Mouse (Mus musculus): ENCODE data around the gene Shoc2. TPM values are rescaled to one million over a fixed set of nuclear protein-coding genes. Genes with fewer than 3 reads are reported as not detected.
"Not testable (repeated sequence)": the region's sequence is repeated elsewhere in the genome, so short reads cannot be mapped to it uniquely, and the experiment has no call there.

The Shoc2 gene
- polyA plus RNA-seq, 1 experiment from 2014 or later, result 41.7 TPM

DNA sequence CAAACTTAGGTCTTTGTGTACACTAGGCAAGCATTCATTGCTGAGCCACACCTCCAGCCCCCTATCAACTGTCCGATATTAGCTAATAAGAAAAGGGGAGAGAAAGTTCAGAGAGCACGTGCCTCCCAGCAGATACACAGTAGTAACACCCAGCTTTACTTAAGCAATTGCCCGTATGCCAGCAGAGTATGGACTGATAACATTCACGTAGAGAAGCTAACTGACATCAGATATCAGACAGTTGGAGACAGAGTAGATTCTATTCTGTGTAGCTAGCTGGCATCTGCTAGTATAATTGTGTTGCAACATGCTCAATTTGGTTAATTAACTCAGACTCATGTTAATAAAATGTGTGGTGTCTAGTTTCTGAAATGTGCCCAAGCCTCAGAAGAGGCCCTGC lies 3.0 kb upstream of the Shoc2 start:
- no peak overlapping the region for H3K4me3 ChIP-seq (replicated peaks)
- H3K4me1 ChIP-seq (replicated peaks), result peaks cover 3% of the 10 kb centered on the region
- 90% methylated on average over 4 of the region's 4 CpGs for WGBS
- peaks cover 15% of the 10 kb centered on the region for H3K36me3 ChIP-seq
- H3K27me3 ChIP-seq, result no peaks in the 10 kb centered on the region
- no peak for ATAC-seq (ENCODE audit: insufficient number of reproducible peaks, insufficient read depth, low FRiP score, low TSS enrichment, low read depth)
- no peak overlapping the region for H3K9ac ChIP-seq (replicated peaks)
- no peak overlapping the region for H3K4me2 ChIP-seq
- no peaks in the 10 kb centered on the region for H3K9me3 ChIP-seq
- no peak overlapping the region for H3K27ac ChIP-seq

- no peak overlapping the region for H3K4me3 ChIP-seq (replicated peaks)
- H3K27ac ChIP-seq, result no peak overlapping the region
- no peak overlapping the region for H3K4me2 ChIP-seq
- 95% methylated on average over 2 of the region's 2 CpGs for WGBS
- no peak overlapping the region for H3K9ac ChIP-seq (replicated peaks)
- H3K9me3 ChIP-seq, result no peaks in the 10 kb centered on the region
- H3K36me3 ChIP-seq, result peaks cover 15% of the 10 kb centered on the region
- H3K4me1 ChIP-seq (replicated peaks), result peaks cover 6% of the 10 kb centered on the region
- H3K27me3 ChIP-seq, result no peaks in the 10 kb centered on the region
- ATAC-seq (ENCODE audit: insufficient number of reproducible peaks, insufficient read depth, low FRiP score, low TSS enrichment, low read depth), result no peak
Measured at GRCm38 (mm10) chr19:53942342-53942741, 1.8 kb upstream of the Shoc2 start.

- H3K36me3 ChIP-seq, result peaks cover 5% of the 10 kb centered on the region; the same call in 1 of the 2 replicates
- peak overlapping the region; percentile 66 for H3K4me2 ChIP-seq
- H3K9ac ChIP-seq (replicated peaks), result peak overlapping the region; percentile 96
- no peaks in the 10 kb centered on the region for H3K27me3 ChIP-seq
- under 1% methylated on average over 41 of the region's 47 CpGs for WGBS
- peak overlapping the region; percentile 89 for H3K4me3 ChIP-seq (replicated peaks)
- H3K4me1 ChIP-seq (replicated peaks), result peaks cover 14% of the 10 kb centered on the region
- H3K27ac ChIP-seq, result peak overlapping the region; percentile 96
- no peak; the same call in 1 of the 2 replicates for ATAC-seq (ENCODE audit: insufficient number of reproducible peaks, insufficient read depth, low FRiP score, low TSS enrichment, low read depth)
- no peaks in the 10 kb centered on the region for H3K9me3 ChIP-seq
Measured at GRCm38 (mm10) chr19:53944786-53945169, 672 bp downstream of the Shoc2 start.

- Histone ChIP-seq H3K27ac (peak overlapping the region; percentile 96), H3K36me3 (peaks cover 5% of the 10 kb centered on the region; the same call in 1 of the 2 replicates), H3K4me3 (replicated peaks) (peak overlapping the region; percentile 89), H3K27me3 (no peaks in the 10 kb centered on the region), H3K4me2 (peak overlapping the region; percentile 66), H3K4me1 (replicated peaks) (peaks cover 14% of the 10 kb centered on the region), H3K9ac (replicated peaks) (peak overlapping the region; percentile 96), H3K9me3 (no peaks in the 10 kb centered on the region)
- 0 out of 2 replicates have a peak, but pooled peaks have one; percentile 5 for ATAC-seq (ENCODE audit: insufficient number of reproducible peaks, insufficient read depth, low FRiP score, low TSS enrichment, low read depth)
- under 1% methylated on average over 55 of the region's 69 CpGs for WGBS
Measured at GRCm38 (mm10) chr19:53945171-53946042, 1.3 kb downstream of the Shoc2 start.

GRCm38 (mm10) chr19:53957513-53957912 lies 13.4 kb downstream of the Shoc2 start:
- 88% methylated on average over 2 of the region's 2 CpGs for WGBS
- Histone ChIP-seq H3K4me3 (replicated peaks) (no peak overlapping the region), H3K9ac (replicated peaks) (no peak overlapping the region)

DNA sequence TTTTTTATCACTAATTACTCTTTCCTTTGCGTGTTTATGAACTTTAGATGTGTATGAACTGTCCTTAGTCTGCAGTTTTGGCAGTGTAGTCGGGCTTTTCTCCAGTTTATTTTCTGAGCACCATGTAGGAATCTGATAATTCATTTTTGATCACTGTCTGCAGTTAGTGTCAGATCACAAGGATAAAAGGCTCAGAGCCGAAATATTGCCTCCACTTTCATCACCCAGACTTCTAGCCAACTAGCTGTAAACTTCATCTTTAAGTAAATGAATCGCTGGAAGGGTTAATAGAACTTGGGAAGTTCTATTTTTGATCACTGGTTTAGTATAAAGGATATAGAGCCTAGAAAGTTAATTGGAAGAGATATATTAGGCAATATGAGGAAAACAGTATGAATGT lies 18.4 kb downstream of the Shoc2 start:
- 93% methylated on average over 4 of the region's 4 CpGs for WGBS
- Histone ChIP-seq H3K27me3 (no peaks in the 10 kb centered on the region), H3K9me3 (no peaks in the 10 kb centered on the region), H3K27ac (no peak overlapping the region), H3K4me2 (no peak overlapping the region), H3K4me1 (replicated peaks) (0 out of 2 replicates have a peak, but pooled peaks cover 3% of the 10 kb centered on the region), H3K9ac (replicated peaks) (no peak overlapping the region), H3K36me3 (no peaks in the 10 kb centered on the region), H3K4me3 (replicated peaks) (no peak overlapping the region)
- no peak for ATAC-seq (ENCODE audit: insufficient number of reproducible peaks, insufficient read depth, low FRiP score, low TSS enrichment, low read depth)

More at GRCm38 (mm10) chr19:53957513-53957912, 13.4 kb downstream of the Shoc2 start:
- no peak overlapping the region for H3K4me2 ChIP-seq
- peaks cover 16% of the 10 kb centered on the region for H3K4me1 ChIP-seq (replicated peaks)
- H3K27ac ChIP-seq, result no peak overlapping the region
- H3K27me3 ChIP-seq, result no peaks in the 10 kb centered on the region
- H3K9me3 ChIP-seq, result no peaks in the 10 kb centered on the region
- ATAC-seq (ENCODE audit: insufficient number of reproducible peaks, insufficient read depth, low FRiP score, low TSS enrichment, low read depth), result no peak
- H3K36me3 ChIP-seq, result no peaks in the 10 kb centered on the region

DNA sequence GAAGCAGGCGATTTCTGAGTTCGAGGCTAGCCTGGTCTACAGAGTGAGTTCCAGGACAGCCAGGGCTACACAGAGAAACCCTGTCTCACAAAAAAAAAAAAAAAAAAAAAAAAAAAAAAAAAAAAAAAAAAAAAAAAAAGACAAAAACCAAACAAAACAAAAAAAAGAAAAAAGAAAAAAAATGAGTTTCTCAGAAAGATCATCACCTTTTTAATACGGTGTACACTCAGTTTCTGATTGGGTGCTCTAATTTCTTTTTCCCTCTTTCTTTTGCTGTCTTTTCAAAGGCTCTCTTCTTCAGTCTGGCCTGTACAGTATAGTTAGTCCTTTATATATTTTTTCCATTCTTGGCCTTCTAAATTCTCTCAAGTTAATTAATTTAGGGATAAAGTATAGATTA lies 20.2 kb downstream of the Shoc2 start:
- not testable (repeated sequence) for H3K27ac ChIP-seq; H3K4me3 ChIP-seq (replicated peaks); H3K4me1 ChIP-seq (replicated peaks); H3K9me3 ChIP-seq; H3K27me3 ChIP-seq; H3K9ac ChIP-seq (replicated peaks); H3K4me2 ChIP-seq; ATAC-seq (ENCODE audit: insufficient number of reproducible peaks, insufficient read depth, low FRiP score, low TSS enrichment, low read depth); H3K36me3 ChIP-seq
- WGBS, result 98% methylated on average over 3 of the region's 3 CpGs

DNA sequence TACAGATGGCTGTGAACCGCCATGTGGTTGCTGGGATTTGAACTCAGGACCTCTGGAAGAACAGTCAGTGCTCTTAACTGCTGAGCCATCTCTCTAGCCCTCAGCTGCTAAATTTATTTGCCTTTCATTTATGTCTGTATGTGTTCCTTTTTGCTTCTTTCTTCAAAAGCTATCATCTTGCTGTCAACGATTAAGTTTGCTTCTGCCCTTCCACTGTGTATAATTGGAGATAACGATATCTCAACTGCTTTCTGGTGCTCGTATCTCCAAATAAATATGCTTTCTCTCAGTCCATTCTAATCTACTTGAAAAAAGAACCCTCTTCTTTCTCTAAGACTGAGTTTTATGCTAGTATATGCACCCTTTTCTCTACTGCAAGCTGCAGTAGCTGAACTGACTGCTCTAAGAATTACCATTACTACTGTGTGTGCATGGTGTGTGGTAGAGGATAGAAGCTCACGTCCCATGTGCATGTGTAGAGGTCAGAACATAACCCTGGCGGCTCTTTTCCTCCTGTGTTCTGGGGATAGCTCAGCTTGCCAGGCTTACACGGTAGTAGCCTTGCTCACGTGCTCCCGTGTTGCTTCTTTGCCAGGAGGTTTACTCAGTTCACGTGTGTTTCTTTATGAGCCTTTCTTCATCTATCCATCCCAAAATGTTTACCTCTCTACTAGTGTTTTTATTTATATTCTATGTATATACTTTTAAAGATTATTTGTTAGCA lies 21.0 kb downstream of the Shoc2 start:
- Histone ChIP-seq H3K9me3 (no peaks in the 10 kb centered on the region), H3K4me1 (replicated peaks) (0 out of 2 replicates have a peak, but pooled peaks cover 3% of the 10 kb centered on the region), H3K4me2 (no peak overlapping the region), H3K36me3 (no peaks in the 10 kb centered on the region), H3K27ac (no peak overlapping the region), H3K4me3 (replicated peaks) (no peak overlapping the region), H3K27me3 (no peaks in the 10 kb centered on the region), H3K9ac (replicated peaks) (no peak overlapping the region)
- 91% methylated on average over 10 of the region's 10 CpGs for WGBS
- no peak for ATAC-seq (ENCODE audit: insufficient number of reproducible peaks, insufficient read depth, low FRiP score, low TSS enrichment, low read depth)

DNA sequence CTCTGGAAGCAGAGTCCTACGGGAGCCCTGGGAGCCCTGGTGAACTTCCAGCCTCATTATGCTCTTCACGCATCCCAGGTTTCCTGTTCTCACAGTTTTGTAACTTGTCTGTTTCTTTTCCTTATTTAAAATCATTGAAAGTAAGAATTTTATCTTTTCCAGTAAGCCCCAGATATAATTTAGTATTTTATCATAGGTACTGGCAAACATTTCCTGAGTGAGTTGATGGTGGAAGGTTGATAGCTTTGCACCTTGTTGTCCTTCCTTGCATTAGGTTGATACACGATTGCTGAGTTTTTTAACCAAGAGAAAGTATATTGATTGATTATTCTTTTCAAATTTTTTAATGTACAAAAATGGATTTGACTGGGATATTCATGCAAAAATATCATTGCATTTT lies 25.1 kb downstream of the Shoc2 start:
- 92% methylated on average over 3 of the region's 3 CpGs for WGBS
- Histone ChIP-seq H3K36me3 (no peaks in the 10 kb centered on the region), H3K9ac (replicated peaks) (no peak overlapping the region), H3K4me1 (replicated peaks) (no peaks in the 10 kb centered on the region), H3K27ac (no peak overlapping the region), H3K4me3 (replicated peaks) (no peak overlapping the region), H3K9me3 (no peaks in the 10 kb centered on the region), H3K4me2 (no peak overlapping the region), H3K27me3 (no peaks in the 10 kb centered on the region)
- no peak for ATAC-seq (ENCODE audit: insufficient number of reproducible peaks, insufficient read depth, low FRiP score, low TSS enrichment, low read depth)

DNA sequence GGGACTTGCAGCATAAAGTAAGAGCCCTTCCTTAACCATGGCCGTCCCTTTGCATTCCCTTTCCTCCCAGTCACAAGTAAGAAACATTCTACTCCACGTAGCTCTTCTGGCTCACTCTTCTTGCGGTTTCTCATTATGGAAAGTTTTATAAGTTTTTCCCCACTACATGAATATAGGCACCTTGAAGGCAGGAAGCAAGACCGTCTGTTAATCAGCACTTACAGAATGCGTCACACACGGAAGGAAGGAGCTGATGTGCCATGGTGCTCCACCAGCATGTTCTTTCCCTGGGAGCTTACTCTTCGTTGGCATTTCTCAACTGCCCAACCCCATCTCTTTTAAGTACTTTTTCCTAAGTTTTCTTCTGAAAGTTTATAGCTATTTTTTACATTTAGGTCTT lies 27.8 kb downstream of the Shoc2 start:
- WGBS, result 72% methylated on average over 7 of the region's 7 CpGs
- Histone ChIP-seq H3K27me3 (no peaks in the 10 kb centered on the region), H3K36me3 (peaks cover 5% of the 10 kb centered on the region; the same call in 1 of the 2 replicates), H3K27ac (no peak overlapping the region), H3K4me2 (no peak overlapping the region), H3K9me3 (0 out of 2 replicates have a peak, but pooled peaks cover 6% of the 10 kb centered on the region), H3K4me1 (replicated peaks) (peaks cover 5% of the 10 kb centered on the region; the same call in 1 of the 2 replicates), H3K9ac (replicated peaks) (no peak overlapping the region), H3K4me3 (replicated peaks) (no peak overlapping the region)
- ATAC-seq (ENCODE audit: insufficient number of reproducible peaks, insufficient read depth, low FRiP score, low TSS enrichment, low read depth), result no peak

- Histone ChIP-seq H3K36me3 (peaks cover 8% of the 10 kb centered on the region; the same call in 1 of the 2 replicates), H3K4me3 (replicated peaks) (no peak overlapping the region), H3K9ac (replicated peaks) (no peak overlapping the region), H3K4me1 (replicated peaks) (peaks cover 5% of the 10 kb centered on the region; the same call in 1 of the 2 replicates), H3K9me3 (peaks cover 8% of the 10 kb centered on the region; the same call in 1 of the 2 replicates), H3K27ac (no peak overlapping the region), H3K4me2 (no peak overlapping the region), H3K27me3 (no peaks in the 10 kb centered on the region)
- WGBS, result 84% methylated on average over 1 of the region's 1 CpGs
- no peak for ATAC-seq (ENCODE audit: insufficient number of reproducible peaks, insufficient read depth, low FRiP score, low TSS enrichment, low read depth)
Measured at GRCm38 (mm10) chr19:53973656-53974055, 29.6 kb downstream of the Shoc2 start.

All from limb, embryonic 12.5 days (tissue).